Mouse (Mus musculus): ENCODE measurements at regions not wholly inside any gene's neighbourhood (a gene's known extent, or its start where the extent isn't known, plus 50 kb on each side); places are given as distances from the start of the nearest gene placed in this dataset.

DNA sequence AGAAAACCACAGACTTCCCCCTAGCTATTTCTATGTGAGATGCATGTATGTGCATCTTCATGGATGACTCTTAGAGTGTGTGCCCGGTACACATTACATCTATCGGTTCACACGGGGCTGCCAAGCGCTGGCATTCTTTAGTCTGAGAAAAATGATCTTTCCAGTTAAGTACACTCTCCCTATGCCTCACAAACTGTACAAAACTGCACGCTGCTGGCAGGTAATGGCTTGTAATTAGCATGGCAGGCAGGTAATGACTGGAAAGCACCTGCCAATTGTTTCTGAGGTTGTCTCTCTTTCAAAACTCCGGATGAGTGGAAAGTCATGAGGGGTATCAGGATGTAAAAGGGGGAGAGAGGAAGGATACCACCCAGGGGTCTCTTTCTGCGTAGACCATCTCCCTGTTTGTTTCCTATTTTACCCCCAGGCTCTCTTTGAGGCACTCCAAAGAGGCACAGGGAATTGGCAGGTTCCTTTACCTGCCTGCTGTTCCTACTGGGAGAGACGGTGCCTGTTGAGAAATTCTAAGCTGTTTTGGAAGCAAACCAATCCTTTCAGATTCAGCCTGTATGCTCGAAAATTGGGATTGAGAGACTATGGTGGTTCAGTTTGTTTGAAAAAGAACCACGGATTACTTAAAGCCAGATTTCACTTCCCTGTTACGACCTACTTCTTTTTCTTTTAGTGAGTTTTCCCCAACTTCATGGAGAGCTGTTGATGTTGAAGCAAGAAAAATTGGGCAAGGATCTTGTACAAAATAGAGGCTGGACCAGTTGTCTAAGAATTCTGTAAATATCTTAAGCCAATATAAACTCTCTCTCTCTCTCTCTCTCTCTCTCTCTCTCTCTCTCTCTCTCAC, 113.4 kb upstream of the Zeb2 start:
- no peak for TF ChIP-seq CTCF (IDR thresholded peaks at IDR 0.05; ENCODE audit: low read depth)
- H3K9ac ChIP-seq (ENCODE audit: low read depth, low read length): no peak overlapping the region
- H3K9me3 ChIP-seq (ENCODE audit: control insufficient read depth): no peaks in the 10 kb centered on the region
- H3K27ac ChIP-seq (ENCODE audit: low read depth, low read length): no peak overlapping the region
- H3K4me3 ChIP-seq (ENCODE audit: low read depth, low read length): no peak overlapping the region
- ATAC-seq: no peak
- 82% methylated on average over 11 of the region's 11 CpGs for WGBS
- no peak overlapping the region for H3K4me2 ChIP-seq (replicated peaks; ENCODE audit: low read depth)
- H3K36me3 ChIP-seq (ENCODE audit: control insufficient read depth, insufficient read depth): no peaks in the 10 kb centered on the region
- H3K4me1 ChIP-seq (replicated peaks; ENCODE audit: control insufficient read depth, insufficient read depth, low read length): no peaks in the 10 kb centered on the region; the same call in 1 of the 2 replicates
- no peaks in the 10 kb centered on the region for H3K27me3 ChIP-seq (replicated peaks; ENCODE audit: control insufficient read depth, insufficient read depth, low read length)

DNA sequence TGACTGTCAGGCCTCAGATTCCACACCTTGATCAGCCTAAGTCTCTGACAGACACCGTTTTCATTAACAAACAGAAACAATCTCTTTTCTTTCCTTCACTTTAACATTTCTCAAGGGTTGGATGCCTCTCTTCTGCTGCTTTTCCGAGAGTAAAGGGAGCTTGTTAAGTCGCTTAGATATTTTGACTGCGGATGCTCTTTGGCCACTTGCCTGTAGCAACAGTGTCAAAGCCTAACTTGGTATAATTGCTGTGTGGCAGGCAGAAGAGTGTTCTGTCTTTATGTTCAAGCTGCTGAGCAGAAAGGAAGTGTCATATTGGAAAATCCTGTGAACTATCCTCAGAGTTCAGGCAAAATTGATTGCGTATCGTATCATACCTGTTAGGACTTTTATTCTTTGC, 112.3 kb upstream of the Zeb2 start:
- H3K4me1 ChIP-seq (replicated peaks; ENCODE audit: control insufficient read depth, insufficient read depth, low read length): no peaks in the 10 kb centered on the region; the same call in 1 of the 2 replicates
- H3K4me2 ChIP-seq (replicated peaks; ENCODE audit: low read depth): no peak overlapping the region
- no peaks in the 10 kb centered on the region for H3K27me3 ChIP-seq (replicated peaks; ENCODE audit: control insufficient read depth, insufficient read depth, low read length)
- no peaks in the 10 kb centered on the region for H3K36me3 ChIP-seq (ENCODE audit: control insufficient read depth, insufficient read depth)
- H3K9ac ChIP-seq (ENCODE audit: low read depth, low read length): no peak overlapping the region
- no peak for ATAC-seq
- 84% methylated on average over 6 of the region's 6 CpGs for WGBS
- no peak for TF ChIP-seq CTCF (IDR thresholded peaks at IDR 0.05; ENCODE audit: low read depth)
- no peaks in the 10 kb centered on the region for H3K9me3 ChIP-seq (ENCODE audit: control insufficient read depth)
- H3K27ac ChIP-seq (ENCODE audit: low read depth, low read length): no peak overlapping the region
- no peak overlapping the region for H3K4me3 ChIP-seq (ENCODE audit: low read depth, low read length)

DNA sequence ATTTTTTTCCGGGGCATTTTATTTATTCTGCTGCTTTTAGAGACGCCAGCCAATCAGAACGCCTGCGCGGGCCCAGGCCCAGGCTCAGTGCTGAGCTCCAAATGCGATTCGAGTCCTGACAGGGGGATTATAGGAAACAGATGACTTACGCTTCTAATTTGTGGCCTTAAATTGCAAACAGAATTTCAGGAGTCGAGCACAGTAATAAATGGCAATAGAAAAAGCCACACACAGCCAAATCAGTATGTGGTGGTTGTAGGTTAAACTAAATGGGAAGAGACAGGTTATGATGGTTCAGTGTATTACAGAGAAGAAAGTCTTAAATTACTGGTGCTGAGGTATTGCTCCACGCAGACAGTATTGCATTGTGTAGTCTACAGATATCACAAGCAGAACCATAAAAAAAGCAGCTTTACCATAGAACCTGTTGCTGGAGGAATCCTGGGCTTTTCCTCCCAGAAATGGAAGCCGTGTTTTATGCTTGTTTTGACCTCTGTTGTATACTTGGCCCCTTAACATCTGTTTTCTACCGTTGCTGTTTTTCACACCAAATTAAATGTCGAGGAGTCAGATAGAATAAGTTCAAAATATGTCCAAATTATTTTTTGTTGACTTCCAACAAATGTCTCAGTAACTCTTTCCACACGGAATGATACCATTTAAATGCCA, 110.2 kb upstream of the Zeb2 start:
- TF ChIP-seq CTCF (IDR thresholded peaks at IDR 0.05; ENCODE audit: low read depth): no peak
- WGBS: 61% methylated on average over 14 of the region's 14 CpGs
- Histone ChIP-seq H3K9me3 (ENCODE audit: control insufficient read depth) (no peaks in the 10 kb centered on the region), H3K4me1 (replicated peaks; ENCODE audit: control insufficient read depth, insufficient read depth, low read length) (no peaks in the 10 kb centered on the region), H3K4me2 (replicated peaks; ENCODE audit: low read depth) (no peak overlapping the region), H3K9ac (ENCODE audit: low read depth, low read length) (no peak overlapping the region), H3K27me3 (replicated peaks; ENCODE audit: control insufficient read depth, insufficient read depth, low read length) (no peaks in the 10 kb centered on the region), H3K27ac (ENCODE audit: low read depth, low read length) (no peak overlapping the region), H3K4me3 (ENCODE audit: low read depth, low read length) (no peak overlapping the region), H3K36me3 (ENCODE audit: control insufficient read depth, insufficient read depth) (no peaks in the 10 kb centered on the region)
- no peak for ATAC-seq

DNA sequence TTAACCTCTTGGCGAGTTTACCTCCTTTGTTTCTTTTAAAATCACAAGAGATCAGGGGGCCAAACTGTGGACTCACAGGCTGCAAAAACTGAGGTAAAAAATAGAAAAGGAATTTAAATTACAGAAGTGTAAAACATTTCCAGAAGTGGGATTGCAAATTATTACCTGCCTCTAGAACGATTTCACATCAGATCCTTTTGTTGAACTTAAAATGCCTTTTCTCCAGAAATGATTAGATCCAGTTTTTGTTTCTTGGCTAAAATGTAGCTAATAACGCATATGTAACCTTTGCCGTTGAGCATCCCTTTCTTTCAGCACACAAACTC, 108.8 kb upstream of the Zeb2 start:
- Histone ChIP-seq H3K36me3 (ENCODE audit: control insufficient read depth, insufficient read depth) (no peaks in the 10 kb centered on the region), H3K4me3 (ENCODE audit: low read depth, low read length) (no peak overlapping the region), H3K4me2 (replicated peaks; ENCODE audit: low read depth) (no peak overlapping the region), H3K9me3 (ENCODE audit: control insufficient read depth) (no peaks in the 10 kb centered on the region), H3K9ac (ENCODE audit: low read depth, low read length) (no peak overlapping the region), H3K27me3 (replicated peaks; ENCODE audit: control insufficient read depth, insufficient read depth, low read length) (no peaks in the 10 kb centered on the region), H3K4me1 (replicated peaks; ENCODE audit: control insufficient read depth, insufficient read depth, low read length) (no peaks in the 10 kb centered on the region), H3K27ac (ENCODE audit: low read depth, low read length) (no peak overlapping the region)
- 74% methylated on average over 4 of the region's 4 CpGs for WGBS
- no peak for TF ChIP-seq CTCF (IDR thresholded peaks at IDR 0.05; ENCODE audit: low read depth)
- no peak for ATAC-seq

DNA sequence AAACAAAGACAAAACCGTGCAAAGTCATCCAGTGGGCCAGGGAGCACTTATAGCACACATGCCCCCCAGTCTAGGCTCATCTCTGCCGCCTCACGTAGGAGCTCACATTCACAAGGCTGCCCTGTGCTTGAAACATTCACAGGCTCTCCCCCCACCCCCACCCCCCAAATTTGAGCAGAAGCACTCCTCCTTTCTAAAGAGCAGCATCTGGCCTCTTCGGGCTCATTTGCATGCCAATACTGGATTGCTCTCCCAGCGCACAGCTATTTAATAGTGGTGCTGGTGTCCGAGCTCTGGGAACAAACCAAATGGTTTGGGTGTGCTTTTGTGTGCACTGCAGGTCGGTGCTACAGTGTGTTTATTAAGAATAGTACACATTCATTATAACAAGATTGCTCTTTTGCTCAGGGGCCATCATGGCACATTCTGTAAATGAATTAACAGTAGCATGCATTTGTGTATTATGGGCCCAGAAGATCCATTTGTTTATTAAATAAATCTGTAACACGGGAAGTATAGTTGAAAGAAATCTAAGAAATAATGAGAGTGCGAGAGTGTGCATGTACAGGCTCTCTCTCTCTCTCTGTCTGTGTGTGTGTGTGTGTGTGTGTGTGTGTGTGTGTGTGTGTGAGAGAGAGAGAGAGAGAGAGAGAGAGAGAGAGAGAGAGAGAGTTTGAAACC, 108.3 kb upstream of the Zeb2 start:
- no peak overlapping the region for H3K27ac ChIP-seq (ENCODE audit: low read depth, low read length)
- H3K9ac ChIP-seq (ENCODE audit: low read depth, low read length): no peak overlapping the region
- no peaks in the 10 kb centered on the region for H3K9me3 ChIP-seq (ENCODE audit: control insufficient read depth)
- no peak for ATAC-seq
- H3K4me2 ChIP-seq (replicated peaks; ENCODE audit: low read depth): no peak overlapping the region
- H3K27me3 ChIP-seq (replicated peaks; ENCODE audit: control insufficient read depth, insufficient read depth, low read length): no peaks in the 10 kb centered on the region
- 67% methylated on average over 9 of the region's 9 CpGs for WGBS
- H3K4me3 ChIP-seq (ENCODE audit: low read depth, low read length): no peak overlapping the region
- no peak for TF ChIP-seq CTCF (IDR thresholded peaks at IDR 0.05; ENCODE audit: low read depth)
- H3K36me3 ChIP-seq (ENCODE audit: control insufficient read depth, insufficient read depth): no peaks in the 10 kb centered on the region
- H3K4me1 ChIP-seq (replicated peaks; ENCODE audit: control insufficient read depth, insufficient read depth, low read length): no peaks in the 10 kb centered on the region

DNA sequence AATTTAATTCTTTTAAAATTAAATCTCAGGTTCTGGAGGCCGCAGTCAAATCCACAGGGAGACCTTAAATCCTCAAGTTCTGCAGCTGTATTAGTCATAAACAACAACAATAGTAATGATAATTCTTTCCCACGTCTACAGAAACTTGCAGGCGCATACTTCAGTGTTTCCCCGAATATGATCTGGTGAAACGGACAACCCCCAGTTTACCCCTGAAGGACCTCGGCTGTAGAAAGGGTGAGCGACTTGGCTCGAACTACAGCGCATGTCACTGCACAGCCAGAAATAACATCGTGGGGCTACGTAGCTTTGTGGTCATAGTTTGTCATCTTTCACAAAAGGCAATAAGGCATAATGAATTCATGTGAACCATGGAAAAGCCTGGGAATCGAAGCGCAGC, 105.0 kb upstream of the Zeb2 start:
- no peaks in the 10 kb centered on the region for H3K4me1 ChIP-seq (replicated peaks; ENCODE audit: control insufficient read depth, insufficient read depth, low read length)

More for the DNA sequence above, 105.0 kb upstream of the Zeb2 start:
- no peak overlapping the region for H3K4me2 ChIP-seq (replicated peaks; ENCODE audit: low read depth)
- no peak overlapping the region for H3K4me3 ChIP-seq (ENCODE audit: low read depth, low read length)
- WGBS: 86% methylated on average over 13 of the region's 13 CpGs
- H3K36me3 ChIP-seq (ENCODE audit: control insufficient read depth, insufficient read depth): no peaks in the 10 kb centered on the region
- ATAC-seq: no peak
- no peaks in the 10 kb centered on the region for H3K9me3 ChIP-seq (ENCODE audit: control insufficient read depth)
- no peak overlapping the region for H3K9ac ChIP-seq (ENCODE audit: low read depth, low read length)
- H3K27ac ChIP-seq (ENCODE audit: low read depth, low read length): no peak overlapping the region
- TF ChIP-seq CTCF (IDR thresholded peaks at IDR 0.05; ENCODE audit: low read depth): no peak
- no peaks in the 10 kb centered on the region for H3K27me3 ChIP-seq (replicated peaks; ENCODE audit: control insufficient read depth, insufficient read depth, low read length)
